Mouse (Mus musculus) brown adipose tissue, adult 24 weeks (tissue): ENCODE measurements around the gene Tmem138. TPM values are rescaled to one million over a fixed set of nuclear protein-coding genes. Genes with fewer than 3 reads are reported as not detected.

Experiments used
- H3K27ac ChIP-seq: fragments of 200-500 bp; replicated peaks from 2 replicates; pipeline ENCODE4 v1.5.1; 2012; ENCODE audit warnings: low read depth, mild to moderate bottlenecking, low read length
- H3K4me1 ChIP-seq: fragments of 200-500 bp; 2 replicates; pipeline ENCODE4 v1.6.1; 2012; ENCODE audit warnings: low read length, mixed read lengths; ENCODE audit not compliant: control insufficient read depth, insufficient read depth, insufficient read length
- H3K4me3 ChIP-seq: fragments of 200-500 bp; 2 replicates; pipeline ENCODE4 v1.5.1; 2012; ENCODE audit warnings: low read depth, mild to moderate bottlenecking, low read length, moderate library complexity; ENCODE audit not compliant: insufficient read depth
- polyA plus RNA-seq: library from polyadenylated mRNA; stranded (reverse); fragments of >200 nt; gene quantifications from 2 replicates; pipeline ENCODE4 v1.2.4, GENCODE M21; 2012; ENCODE audit not compliant: missing spikeins, insufficient read depth, insufficient read length

Tmem138 gene
- 5.0 and 6.6 TPM in 2 replicates for polyA plus RNA-seq

DNA sequence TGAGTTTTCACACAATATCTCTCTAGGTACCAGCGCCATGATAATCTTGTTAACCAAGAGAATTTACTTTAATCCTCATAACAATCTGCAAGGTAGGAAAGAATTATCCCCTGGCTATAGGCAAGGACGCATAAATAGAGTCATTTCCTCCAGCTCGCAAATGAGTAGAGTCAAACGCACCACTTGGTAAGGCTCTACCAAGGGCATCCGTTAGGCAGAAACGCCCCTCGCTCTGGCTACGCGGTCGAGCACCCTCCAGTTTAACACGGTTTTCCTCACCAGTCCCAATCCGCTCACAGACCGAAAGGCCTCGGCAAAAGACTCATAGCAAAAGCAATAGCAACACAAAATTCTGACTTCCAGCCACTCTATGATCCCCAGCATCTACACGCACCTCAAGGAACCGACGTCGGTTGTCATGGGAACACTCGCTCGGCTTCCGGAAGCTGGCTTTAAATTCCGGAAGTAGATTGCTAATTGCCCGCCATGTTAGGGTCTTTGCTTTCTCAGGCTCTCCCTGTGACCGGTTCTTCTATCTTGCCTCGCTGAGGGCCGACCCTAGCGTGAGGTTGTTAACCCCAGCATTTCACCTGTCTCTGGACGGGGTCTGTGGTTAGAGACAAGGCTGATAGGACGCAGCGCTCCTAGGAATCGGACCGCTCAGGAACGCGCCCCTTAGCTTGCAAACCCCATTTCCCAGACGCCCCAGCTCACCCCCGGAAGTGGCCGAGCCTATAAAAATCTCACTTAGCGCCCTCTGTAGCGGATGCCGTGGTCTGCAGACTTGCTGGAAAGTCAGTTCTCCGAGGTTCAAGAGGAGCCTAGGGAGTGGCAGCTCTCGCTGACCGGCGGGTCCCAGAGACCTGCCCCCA lies at the start of gene Tmem138, which contains the start of gene Cyb561a3:
Gene Tmem138, minus strand, starts transcription at position 673 of the 872 bp plus-strand sequence.
Gene Cyb561a3, plus strand, starts transcription at position 483 of the 872 bp plus-strand sequence.
- Histone ChIP-seq H3K4me3 (peak within 1 kb of the TSS; percentile 80), H3K4me1 (peaks cover 3% of the 10 kb centered on the region; the same call in 1 of the 2 replicates), H3K27ac (peak within 1 kb of the TSS; percentile 90)

DNA sequence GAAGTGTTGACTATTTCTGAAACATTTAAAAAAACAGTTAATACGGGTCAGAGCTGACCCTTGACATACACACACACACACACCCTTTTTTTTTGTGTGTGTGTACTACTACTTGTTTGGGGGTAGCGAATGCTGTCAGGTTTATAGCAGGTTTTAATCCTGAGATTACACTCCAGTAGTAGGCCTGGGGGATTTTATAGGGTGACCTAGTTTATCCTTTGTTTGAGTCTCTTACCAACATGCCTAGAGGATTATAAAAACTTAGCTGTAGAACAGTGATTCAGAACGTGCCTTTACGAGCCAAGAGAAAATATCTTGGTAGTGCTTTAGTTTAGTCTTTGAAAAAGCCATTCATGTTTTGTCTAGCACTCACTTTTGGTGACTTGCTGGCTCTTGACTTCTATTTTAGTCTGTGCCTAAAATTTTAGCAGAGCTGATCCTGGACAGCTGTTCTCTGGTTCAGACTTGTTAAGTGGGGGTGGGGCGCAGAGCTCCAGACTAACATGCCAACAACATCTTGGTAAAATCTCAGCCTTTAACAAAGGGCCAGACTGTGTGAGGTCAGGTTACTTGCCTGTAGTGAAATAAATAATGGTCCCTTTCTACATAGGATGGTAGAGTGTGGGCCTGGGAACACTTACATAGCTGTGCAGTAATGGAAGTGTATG lies 31.5 kb upstream of the Tmem138 start:
- Histone ChIP-seq H3K4me1 (no peaks in the 10 kb centered on the region), H3K27ac (no peak overlapping the region), H3K4me3 (no peak overlapping the region)

DNA sequence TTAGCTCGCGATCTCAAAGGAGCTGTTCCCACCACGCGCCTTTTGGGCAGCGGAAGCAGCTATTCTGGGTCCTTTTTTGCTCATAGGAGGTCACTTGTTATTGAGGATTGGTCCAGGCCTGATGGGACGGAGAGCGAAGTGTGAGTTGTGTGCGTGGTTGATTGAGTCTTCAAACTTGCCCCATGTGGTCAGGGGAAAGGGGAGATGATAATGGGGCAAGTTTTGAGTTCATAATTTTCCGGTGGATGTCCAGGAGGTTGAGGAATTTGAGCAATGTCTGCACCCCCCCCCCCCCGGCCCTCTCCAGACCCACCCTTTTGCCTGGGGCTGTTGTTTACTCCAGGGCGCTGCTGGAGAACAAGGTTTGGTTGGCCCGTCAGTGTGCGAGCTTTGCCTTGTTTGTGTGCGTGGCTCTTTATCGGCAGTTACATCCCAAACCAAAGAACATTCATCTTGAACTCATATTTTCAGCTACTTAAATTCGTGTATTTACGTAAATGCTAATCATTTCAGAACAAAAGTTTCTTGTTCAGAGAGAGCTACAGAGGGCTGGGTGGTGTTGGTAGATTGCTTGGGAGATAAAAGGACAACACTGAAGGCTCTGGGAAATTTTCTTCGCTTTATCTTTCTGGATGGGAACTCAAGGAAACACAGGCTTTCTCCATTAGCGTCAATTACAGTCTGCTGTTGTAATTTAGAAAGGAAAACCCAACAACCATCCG lies 28.9 kb upstream of the Tmem138 start:
- Histone ChIP-seq H3K4me1 (no peaks in the 10 kb centered on the region; the same call in 1 of the 2 replicates), H3K27ac (peak overlapping the region; percentile 75), H3K4me3 (peak overlapping the region; percentile 96)

DNA sequence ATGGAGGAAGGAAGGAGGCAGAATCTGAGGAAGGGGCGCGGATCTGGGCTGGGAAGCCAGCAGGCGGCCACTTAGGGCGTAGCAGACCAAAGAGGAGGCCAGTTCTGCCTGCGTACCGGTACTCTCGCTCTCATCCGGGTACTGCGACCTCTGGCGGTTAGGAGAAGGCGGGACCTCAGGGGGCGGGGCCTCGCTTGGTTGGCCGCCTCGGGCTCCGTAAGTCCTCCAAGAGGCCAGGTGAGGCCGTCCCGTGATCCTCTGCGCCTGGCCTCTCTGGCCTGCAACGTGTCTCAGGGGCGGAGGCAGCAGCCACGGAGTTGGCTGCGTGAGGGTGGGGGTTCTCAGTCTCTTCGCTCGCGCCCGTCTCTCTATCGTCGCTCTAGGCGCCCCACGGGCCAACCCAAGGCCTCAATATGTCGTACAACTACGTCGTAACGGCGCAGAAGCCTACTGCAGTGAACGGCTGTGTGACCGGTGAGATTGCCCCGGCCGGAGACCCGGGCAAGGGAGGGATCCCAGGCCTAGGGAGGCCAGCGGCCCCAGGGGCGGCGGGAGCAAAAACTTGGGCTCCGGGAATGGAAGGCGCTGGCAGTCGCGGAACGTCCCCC lies 28.2 kb upstream of the Tmem138 start, which contains the start of the genes Ddb1 and Tkfc:
Gene Ddb1, plus strand, starts transcription at position 35 of the 608 bp plus-strand sequence.
Gene Tkfc, minus strand, starts transcription at position 362 of the 608 bp plus-strand sequence.
- no peaks in the 10 kb centered on the region; the same call in 1 of the 2 replicates for H3K4me1 ChIP-seq
- H3K27ac ChIP-seq, result peak within 1 kb of the TSS; percentile 84
- peak within 1 kb of the TSS; percentile 96 for H3K4me3 ChIP-seq

DNA sequence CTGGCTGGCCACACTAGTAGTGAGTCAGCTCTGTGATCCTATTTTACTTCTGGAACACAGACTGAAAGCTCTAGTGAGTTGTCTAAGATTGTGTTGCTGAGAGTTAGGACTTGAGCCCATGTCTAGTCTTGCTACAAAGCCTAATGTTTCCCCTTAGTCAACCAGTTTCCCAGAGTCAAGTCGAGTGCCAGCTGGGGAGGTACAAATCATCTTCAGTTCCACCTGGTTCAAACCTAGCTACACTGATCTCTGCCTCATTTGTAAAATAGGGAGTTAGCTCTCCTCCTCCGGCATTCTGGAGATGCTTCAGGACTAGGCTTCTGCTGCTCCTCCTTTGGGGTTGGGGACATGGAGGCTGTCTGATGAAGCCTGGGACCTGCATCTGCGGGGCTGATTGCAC lies 27.4 kb upstream of the Tmem138 start:
- Histone ChIP-seq H3K4me3 (peak overlapping the region; percentile 75), H3K4me1 (no peaks in the 10 kb centered on the region; the same call in 1 of the 2 replicates), H3K27ac (peak overlapping the region; percentile 84)

DNA sequence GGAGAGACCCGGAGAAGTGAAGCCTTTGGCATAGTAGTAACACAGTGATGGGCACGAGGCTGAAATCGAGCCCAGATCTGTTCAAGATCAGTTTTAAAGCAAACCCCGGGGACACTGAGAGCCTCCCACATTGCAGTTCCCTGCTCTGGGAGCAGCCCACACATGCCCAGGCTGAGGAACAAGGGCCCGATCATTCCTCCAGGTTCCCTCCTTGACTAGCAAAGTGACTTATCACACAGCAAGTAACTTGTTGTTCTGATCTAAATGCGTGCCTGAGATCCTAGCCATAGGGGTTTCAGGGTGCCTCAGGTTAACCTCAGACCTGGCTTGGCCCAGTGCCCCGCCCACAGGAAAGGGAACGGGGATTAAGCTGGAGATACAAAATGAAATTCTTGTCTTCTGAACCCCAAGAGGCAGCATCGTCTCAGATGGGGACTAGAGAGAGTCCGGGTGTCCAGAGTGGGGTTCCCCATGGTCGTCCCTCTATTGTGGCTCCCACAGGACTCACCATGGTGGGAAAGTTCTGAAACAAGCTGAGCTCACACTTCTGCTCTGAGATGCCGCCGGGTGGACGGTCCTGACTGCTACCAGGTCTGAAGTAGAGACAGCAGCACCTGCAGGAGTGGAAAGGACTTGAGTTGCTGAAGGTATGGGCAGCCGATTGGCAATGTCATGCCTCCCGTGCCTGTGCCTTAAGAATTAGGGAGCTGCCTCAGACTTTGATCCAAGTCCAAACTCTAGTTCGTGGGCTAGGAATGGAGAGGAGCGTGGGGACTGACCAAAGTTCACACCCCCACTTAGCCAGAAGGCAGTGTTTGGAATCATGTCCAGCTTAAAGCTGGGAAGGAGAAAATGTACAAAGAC lies 26.7 kb upstream of the Tmem138 start:
- no peaks in the 10 kb centered on the region; the same call in 1 of the 2 replicates for H3K4me1 ChIP-seq
- H3K27ac ChIP-seq, result no peak overlapping the region
- no peak overlapping the region for H3K4me3 ChIP-seq

DNA sequence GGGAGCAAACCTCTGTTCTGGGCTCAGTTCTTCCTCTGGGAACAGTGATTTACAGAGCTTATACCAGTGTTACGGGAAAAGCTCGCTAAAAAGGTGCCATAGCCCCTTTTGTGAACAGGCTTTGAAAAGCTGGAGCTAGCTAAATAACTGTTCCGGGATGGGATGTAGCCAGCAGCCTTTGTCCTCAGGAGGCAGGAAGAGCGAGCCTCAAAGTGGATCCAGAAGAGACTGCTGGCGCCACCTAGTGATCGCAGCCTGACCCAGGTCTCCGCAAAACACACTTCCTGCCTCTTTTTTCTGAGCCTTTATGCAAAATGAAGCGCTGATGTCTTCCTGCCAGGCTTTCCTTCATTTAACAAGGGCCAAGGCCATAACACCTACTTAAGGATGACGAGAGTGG lies 25.6 kb upstream of the Tmem138 start:
- peak overlapping the region; percentile 55 for H3K4me3 ChIP-seq
- no peaks in the 10 kb centered on the region; the same call in 1 of the 2 replicates for H3K4me1 ChIP-seq
- peak overlapping the region; percentile 72 for H3K27ac ChIP-seq

DNA sequence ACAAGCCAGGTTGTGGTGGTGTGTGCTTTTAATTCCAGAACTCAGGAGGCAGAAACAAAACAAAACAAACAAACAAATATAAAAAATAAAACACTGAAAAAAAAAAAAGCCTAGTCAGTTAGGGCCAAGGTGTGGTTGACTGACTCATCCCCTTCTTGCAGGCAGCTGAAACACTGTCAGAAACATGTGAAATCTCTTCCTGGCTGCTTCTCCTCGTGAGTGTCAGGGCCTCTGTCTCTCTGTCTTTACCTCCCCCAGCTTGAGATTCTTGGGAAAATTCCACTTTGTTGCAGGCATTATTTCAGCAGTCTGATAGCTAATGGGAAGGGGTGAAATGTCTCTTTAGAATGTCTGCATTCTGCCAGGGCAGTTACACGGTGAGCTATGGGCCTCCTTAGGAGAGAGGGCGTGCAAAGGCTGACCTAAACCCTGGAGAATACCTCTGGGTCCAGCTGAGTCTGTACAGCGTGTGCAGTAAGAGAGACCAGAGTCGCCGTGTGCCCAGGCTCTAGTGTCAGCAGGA lies 25.1 kb upstream of the Tmem138 start:
- Histone ChIP-seq H3K27ac (peak overlapping the region; percentile 72), H3K4me1 (no peaks in the 10 kb centered on the region; the same call in 1 of the 2 replicates), H3K4me3 (peak overlapping the region; percentile 55)

DNA sequence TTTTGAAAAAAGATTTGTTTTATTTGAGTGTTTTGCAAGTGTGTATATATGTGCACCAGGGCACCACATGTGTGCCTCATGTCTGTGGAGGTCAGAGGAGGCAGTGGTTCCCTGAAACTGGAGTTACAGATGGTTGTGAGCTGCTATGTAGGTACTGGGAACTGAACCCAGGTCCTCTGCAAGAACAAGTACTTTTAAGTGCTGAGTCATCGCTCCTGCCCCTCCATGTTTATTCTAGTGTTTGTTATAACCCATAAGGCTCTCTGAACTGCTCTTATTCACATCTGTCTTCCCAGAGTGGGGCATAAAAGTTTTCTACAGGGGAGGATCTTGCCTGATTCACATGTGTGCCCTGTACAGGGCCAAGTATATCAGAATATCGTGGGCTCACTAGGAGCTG lies 22.5 kb upstream of the Tmem138 start:
- Histone ChIP-seq H3K4me1 (no peaks in the 10 kb centered on the region; the same call in 1 of the 2 replicates), H3K4me3 (no peak overlapping the region), H3K27ac (no peak overlapping the region)

DNA sequence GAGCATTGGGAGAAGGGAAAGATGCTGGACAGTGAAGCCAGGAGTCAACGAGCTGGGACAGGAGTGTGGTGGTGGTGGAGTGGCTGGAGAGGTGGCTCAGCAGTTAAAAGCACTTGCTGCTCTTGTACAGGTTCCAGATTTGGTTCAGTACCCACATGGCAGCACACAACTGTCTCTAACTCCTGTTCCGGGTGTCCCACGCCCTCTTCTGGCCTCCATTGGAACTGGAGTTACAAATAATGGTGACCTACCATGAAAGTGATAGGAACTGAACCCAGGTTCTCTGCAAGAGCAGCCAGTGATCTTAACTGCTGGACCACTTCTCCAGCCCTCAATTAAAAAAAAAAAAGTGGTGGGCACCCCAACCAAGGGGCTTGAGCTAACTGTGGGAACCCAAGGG lies 21.0 kb upstream of the Tmem138 start:
- no peak overlapping the region for H3K4me3 ChIP-seq
- no peak overlapping the region for H3K27ac ChIP-seq
- no peaks in the 10 kb centered on the region; the same call in 1 of the 2 replicates for H3K4me1 ChIP-seq

DNA sequence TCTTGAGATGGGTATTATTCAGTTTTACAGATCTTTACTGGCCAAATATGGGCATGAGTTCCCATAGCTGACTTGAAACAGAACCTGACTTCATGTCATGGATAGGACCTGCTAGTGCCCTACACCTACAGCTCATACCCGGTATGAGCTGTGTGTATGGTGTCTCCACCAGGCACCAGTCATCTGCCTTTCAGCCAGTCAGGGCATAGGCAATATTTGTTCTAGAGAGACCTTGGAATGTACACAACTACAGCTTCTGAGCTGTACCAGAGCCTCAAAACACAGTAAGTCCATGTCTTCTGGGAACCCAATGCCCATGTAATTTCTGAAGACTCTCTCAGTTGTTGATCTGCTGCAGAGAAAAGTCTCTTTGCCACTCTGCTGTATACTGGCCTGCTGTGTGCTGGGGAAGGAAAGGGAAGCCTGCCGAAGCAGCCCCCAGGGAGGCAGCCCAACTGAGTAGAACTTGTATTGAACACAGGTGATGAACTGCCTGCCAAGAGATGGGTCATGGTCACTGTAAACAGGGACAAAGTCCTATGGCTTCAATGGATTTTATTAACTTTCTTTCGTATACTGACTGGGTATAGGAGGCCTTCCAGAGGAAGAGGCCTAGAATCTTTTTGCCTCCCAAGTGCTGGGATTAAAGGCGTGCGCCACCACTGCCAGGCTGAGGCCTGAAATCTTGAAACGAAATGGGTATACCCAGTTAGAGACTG lies 14.7 kb upstream of the Tmem138 start:
- Histone ChIP-seq H3K4me3 (no peak overlapping the region), H3K4me1 (no peaks in the 10 kb centered on the region), H3K27ac (no peak overlapping the region)

DNA sequence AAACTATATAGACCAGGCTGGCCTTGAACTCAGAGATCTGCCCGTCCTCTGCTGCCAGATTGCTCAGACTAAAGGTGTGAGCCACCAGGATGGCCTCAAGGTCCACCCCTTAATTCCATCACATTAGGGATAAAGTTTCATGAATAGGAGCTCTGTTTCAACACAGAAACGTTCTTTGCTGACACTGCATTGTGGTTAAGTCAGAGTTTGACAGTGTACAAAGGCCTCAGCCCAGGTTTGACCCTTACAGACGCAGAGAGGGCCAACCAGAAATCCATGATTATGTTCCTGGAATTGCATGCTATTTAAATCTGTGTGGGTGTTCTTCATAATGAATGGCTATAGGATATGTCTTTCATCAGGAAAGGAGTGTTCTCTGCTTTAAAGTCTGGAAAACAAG lies 13.1 kb upstream of the Tmem138 start:
- H3K27ac ChIP-seq, result no peak overlapping the region

More for the DNA sequence above, 13.1 kb upstream of the Tmem138 start:
- Histone ChIP-seq H3K4me1 (no peaks in the 10 kb centered on the region), H3K4me3 (no peak overlapping the region)
